Mouse (Mus musculus): ENCODE results near the gene Gm37240. TPM values are rescaled to one million over a fixed set of nuclear protein-coding genes. Genes with fewer than 3 reads are reported as not detected.

Gm37240 gene
- polyA plus RNA-seq, 1 experiment = 0.26 TPM

GRCm38 (mm10) chr3:85831785-85832184, 55.5 kb downstream of the Gm37240 start:
- DNase-seq (ENCODE audit: extremely low spot score in 1 of 2, low spot score in 1 of 2) = no peak

DNA sequence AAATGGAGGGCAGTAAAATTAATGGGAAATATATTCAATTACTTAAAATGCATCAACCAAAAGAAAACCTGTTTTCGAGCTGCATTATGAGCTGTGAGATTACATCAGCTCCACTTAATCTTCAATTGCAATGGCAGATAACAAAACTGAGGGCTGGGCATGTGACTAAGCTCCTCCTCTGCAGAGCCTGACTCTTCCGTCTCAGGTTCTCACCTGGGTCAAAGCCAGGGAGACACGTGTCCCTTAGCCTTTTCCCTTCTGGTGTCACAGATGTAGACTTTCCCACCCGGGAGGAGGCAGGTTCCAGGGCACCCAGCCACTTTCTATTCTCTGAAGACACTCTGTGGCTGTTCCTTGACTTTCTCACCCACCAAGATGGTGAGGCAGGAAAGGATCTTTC, 58.3 kb downstream of the Gm37240 start:
- no peak for DNase-seq (ENCODE audit: extremely low spot score in 1 of 2, low spot score in 1 of 2)

DNA sequence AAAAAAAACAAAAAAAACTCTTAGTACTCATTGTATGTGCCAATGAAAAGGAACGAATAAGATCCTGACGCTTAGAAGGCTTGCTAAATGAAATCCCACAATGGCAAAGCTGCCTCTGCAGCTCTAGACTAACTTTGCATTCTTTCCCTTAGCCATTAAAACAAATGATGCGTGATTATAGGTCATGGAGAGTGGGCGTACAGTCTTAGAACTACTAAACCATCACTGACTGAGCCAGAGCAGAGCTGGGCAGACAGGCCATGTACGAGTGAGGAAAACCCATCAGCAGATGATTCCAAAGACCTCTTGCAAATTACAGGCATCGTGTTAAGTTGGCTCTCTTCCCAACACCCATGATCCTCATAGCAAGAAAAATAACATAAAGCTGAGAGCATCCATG, 59.5 kb downstream of the Gm37240 start:
- DNase-seq (ENCODE audit: extremely low spot score in 1 of 2, low spot score in 1 of 2) = no peak

- DNase-seq (ENCODE audit: extremely low spot score in 1 of 2, low spot score in 1 of 2) = no peak
Measured at GRCm38 (mm10) chr3:85827283-85827682, 60.0 kb downstream of the Gm37240 start.

DNA sequence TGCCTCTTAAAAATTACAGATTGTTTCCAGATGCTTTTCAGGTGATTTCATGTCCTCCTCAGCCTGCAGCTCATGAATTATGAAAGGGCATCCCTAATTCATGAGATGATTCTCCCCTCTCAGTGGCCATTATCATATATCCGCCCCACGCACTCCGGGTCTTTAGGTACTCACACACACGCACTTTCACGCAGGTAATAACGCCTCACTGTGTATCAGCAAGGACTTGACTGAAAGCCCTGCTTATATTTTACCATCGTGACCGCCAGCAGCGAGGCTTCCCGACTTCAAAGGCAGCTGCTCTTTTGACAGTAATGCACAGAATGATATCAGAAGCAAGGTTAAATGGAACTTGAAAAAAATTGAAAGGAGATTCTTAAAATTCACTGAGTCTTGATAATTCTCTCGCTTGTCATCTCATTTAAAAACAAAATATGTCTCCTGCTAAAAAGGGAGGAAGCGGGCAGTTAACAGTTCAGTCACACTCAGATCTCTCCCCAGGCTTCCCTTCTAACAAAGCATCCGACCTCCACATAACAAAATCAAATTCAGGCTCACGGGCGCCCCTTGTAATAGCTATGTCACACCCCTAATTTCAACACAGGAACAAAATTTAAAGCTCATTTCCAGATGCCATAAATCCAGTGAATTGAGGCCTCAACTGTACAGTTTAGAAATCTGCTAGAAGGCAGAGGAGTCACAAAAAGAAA, 66.3 kb downstream of the Gm37240 start:
- DNase-seq (ENCODE audit: extremely low spot score in 1 of 2, low spot score in 1 of 2) = no peak

GRCm38 (mm10) chr3:85819319-85819718, 68.0 kb downstream of the Gm37240 start:
- DNase-seq (ENCODE audit: extremely low spot score in 1 of 2, low spot score in 1 of 2) = no peak

DNA sequence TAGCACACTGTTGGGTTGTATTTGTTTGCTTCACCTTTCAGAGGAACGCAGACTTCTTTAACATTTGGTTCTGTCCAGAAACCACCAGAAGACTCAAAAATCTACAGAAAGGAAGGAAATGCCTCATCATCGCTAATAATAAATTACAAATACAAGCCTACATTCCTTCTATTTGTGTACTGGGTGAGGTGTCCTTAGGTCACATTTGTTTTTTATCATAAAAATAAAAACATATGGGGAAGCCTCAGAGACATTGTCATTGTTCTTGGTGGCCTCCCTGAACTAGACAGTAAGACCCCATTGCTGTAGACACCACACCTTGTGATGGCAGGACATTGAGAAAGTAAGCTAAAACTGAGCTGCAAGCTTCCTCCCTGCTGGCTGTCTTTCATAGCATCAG, 70.1 kb downstream of the Gm37240 start, which contains the start of gene Fam160a1:
TSS of gene Fam160a1 (minus strand) at position 101 of the 400 bp plus-strand sequence.
- no peak for DNase-seq (ENCODE audit: extremely low spot score in 1 of 2, low spot score in 1 of 2)

DNA sequence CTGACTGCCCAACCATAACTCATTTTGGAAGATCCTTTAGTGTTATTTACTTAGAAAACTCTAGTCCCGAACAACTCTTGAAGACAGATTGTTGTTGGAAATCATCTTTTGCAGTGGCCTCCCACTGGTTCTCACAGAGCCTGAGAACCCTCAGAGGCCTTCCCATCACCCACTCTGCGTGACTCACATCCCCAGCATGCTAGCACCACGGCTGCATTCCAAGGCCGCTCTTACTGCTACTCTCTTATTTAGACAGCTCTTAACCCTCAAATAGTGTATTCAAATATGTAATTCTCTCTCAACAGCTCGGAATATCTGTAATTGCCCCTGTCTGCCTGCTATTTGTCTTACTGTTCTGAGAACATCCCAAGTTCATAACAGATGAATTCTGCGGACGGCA, 73.1 kb downstream of the Gm37240 start:
- DNase-seq (ENCODE audit: extremely low spot score in 1 of 2, low spot score in 1 of 2) = peak; percentile 53 to 82

DNA sequence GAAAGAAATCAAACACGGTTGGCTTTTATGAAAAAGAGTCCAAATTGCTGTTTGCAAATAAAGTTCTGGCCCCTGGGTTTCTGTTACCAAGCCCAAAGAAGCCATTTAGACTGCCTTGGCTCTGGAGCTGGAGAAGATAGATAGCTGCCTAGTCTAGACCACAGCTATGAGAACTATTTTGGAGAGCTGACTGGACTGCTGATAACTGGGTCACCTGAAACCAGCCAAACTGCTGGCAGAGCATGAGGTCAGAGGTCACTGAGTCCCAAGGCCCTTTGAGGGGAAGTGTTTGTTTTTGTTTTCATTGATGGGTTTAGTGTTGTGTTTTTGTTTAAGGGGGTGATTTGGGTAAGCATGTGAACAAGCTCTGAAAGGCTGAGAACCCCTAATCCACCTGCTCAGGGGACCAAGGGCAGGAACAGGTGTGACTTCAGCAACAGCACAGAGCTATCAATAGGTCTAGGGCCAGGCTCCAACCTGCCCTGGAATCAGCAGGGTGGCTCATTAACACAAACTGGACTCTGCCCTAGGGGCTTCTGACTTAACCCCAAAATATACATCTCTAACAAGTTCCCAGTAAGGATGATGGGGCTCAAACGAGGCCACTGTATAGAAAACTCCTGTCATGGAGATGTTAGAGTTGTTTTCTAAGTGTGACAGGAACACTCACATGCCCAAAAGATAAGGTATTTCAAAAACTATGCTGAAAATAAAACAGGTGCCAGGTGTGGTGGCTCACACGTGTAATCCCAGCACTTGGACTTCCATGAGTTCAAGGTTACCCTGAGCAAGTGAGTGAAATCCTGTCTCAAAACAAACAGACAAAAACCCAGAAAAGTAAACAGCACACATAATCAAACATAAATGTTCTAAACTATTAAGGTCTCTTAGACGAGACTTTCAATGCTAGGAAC, 74.0 kb downstream of the Gm37240 start:
- no peak for DNase-seq (ENCODE audit: extremely low spot score in 1 of 2, low spot score in 1 of 2)

GRCm38 (mm10) chr3:85812010-85812409, 75.3 kb downstream of the Gm37240 start:
- DNase-seq (ENCODE audit: extremely low spot score in 1 of 2, low spot score in 1 of 2) = no peak

GRCm38 (mm10) chr3:85793166-85793565, 94.2 kb downstream of the Gm37240 start:
- no peak for DNase-seq (ENCODE audit: extremely low spot score in 1 of 2, low spot score in 1 of 2)

DNA sequence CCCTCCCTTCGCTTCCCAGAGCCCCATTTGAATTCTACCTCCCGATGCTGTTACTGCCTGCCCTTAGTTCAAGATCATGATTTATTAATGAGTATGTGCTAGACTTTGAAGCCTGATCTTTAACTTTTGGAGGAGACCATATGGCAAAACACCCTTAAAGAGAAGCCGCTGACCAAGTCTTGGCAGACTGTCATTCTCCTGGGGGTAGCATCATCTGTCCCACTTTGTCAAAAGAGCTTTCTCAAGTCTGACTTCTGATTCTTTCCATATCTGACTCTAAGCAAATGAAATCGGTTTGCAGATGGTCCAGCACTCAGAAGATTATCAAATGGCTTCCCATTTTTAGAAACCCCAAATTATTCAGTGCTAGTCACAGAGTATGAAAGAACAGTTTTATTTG, 97.6 kb downstream of the Gm37240 start:
- DNase-seq (ENCODE audit: extremely low spot score in 1 of 2, low spot score in 1 of 2) = no peak

DNA sequence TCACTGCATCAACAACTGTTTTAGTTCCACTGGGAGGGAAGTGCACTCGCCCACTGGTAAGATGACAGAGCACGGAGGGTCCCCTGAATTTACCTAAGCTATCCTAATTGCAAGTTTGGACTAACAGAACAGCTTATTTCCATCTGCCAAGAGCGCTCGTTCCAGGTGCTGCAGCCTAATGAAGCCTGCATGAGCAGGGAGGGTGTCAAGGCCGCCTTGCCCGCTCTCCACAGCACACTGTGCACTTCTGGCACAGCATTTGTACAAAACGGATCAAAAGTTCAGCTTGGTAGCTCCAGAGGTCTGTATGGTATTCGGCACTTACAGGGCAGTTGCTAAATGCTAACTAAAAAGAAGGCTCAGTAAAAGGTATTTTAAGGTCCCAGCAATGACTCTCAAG, 100.8 kb downstream of the Gm37240 start:
- DNase-seq (ENCODE audit: extremely low spot score in 1 of 2, low spot score in 1 of 2) = no peak

GRCm38 (mm10) chr3:85780906-85781305, 106.4 kb downstream of the Gm37240 start:
- no peak for DNase-seq (ENCODE audit: extremely low spot score in 1 of 2, low spot score in 1 of 2)

- DNase-seq (ENCODE audit: extremely low spot score in 1 of 2, low spot score in 1 of 2) = no peak
Measured at GRCm38 (mm10) chr3:85780332-85780731, 107.0 kb downstream of the Gm37240 start.

- no peak for DNase-seq (ENCODE audit: extremely low spot score in 1 of 2, low spot score in 1 of 2)
Measured at GRCm38 (mm10) chr3:85777841-85778240, 109.5 kb downstream of the Gm37240 start.

- DNase-seq (ENCODE audit: extremely low spot score in 1 of 2, low spot score in 1 of 2) = no peak
Measured at GRCm38 (mm10) chr3:85777356-85777755, 110.0 kb downstream of the Gm37240 start.

GRCm38 (mm10) chr3:85776707-85777106, 110.6 kb downstream of the Gm37240 start:
- no peak for DNase-seq (ENCODE audit: extremely low spot score in 1 of 2, low spot score in 1 of 2)

DNA sequence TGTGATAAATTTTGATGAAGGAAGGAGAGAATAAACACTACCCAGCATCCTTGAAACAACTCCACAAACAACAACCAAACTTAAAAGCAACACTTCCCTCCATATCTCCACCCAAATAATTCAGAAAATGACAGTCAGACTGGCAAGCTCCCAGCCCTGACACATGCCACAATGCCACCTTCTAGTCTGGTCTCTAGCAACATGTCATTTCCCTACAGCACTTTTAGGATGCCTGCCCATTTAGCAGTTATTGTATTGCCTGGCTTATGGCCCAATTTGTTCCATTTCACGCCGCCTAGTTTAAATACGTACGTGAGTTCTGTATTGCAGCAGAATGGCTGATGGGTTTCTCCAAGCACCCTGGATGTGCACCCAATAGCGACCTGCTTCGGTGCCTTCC, 111.2 kb downstream of the Gm37240 start:
- DNase-seq (ENCODE audit: extremely low spot score in 1 of 2, low spot score in 1 of 2) = no peak

GRCm38 (mm10) chr3:85773886-85774285, 113.4 kb downstream of the Gm37240 start:
- no peak for DNase-seq (ENCODE audit: extremely low spot score in 1 of 2, low spot score in 1 of 2)

DNA sequence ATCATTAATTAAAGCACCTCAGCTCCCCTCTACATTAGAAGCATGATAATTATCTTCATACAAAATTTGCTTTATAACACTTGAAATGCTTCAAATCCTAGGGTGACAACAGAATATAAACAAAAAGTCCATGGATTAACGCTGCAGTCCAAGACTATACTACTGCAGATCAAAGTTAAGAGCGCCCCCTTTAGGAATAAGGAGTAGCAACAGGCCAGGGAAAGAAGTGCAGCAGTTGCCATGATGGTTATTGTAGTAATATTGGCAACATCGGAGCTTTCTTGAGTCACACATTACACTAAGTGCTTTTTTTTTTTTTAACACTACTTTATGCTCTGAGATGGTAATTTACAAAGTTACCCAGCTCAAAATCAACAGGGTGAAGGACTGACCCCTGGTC, 113.9 kb downstream of the Gm37240 start:
- peak in 1 of 2 experiments; percentile 26 for DNase-seq (ENCODE audit: extremely low spot score in 1 of 2, low spot score in 1 of 2)

DNA sequence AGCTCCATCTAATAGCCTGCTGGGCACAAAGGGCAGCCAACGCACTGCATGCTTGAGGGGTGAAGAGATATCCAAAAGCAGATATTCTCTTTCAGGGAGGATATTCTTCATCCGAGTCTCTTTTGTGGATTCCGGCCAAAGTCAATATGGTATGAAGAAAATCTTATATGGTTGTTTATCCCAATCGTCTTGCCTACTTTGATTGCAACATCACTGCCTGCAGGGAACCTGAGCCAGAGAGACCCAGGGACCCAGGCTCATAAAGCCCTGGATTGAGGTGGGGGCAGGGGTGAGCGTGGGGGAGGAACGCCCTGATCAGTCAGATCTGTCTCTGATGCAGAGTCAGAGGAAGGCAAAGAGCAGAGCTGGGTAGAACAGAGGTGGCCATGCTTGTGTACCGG, 122.4 kb downstream of the Gm37240 start:
- DNase-seq (ENCODE audit: extremely low spot score in 1 of 2, low spot score in 1 of 2) = no peak

Data from frontal cortex, adult 2 months (tissue).